Mouse (Mus musculus): ENCODE results near the gene Tfap2b. TPM values are rescaled to one million over a fixed set of nuclear protein-coding genes. Genes with fewer than 3 reads are reported as not detected.

Gene Tfap2b
- total and polyA plus RNA-seq, 3 experiments = not detected

DNA sequence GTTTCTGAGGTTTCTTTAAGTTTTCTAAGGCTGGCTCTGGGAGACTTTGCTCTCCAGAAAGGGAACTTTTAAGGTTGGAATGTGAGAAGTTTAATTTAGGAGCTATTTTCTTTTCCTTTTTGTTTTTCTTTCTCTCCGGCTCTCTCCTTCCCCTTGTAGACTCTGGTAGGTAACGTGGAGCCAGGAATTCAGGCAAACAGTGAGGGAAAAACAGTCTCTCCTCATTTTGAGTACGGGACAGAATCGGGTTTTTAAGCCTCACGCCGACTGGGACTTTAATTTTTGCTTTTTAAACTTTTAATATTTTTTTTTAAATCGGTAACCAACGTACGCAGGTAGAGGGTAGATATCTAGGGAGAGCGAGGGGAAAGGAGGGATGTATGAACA is 638 bp downstream of the Tfap2b start:
- H3K4me1 ChIP-seq (ENCODE audit: control insufficient read depth in 1 of 2, insufficient read depth in 2 of 2) = no peaks in the 10 kb centered on the region
- H3K27me3 ChIP-seq (replicated peaks) = no peaks in the 10 kb centered on the region
- DNase-seq (ENCODE audit: extremely low read depth) = no peak
- no peak overlapping the region for H3K4me2 ChIP-seq (ENCODE audit: insufficient read depth, low read depth, poor library complexity, severe bottlenecking)
- H3K4me3 ChIP-seq (replicated peaks in 1 of 3; ENCODE audit: low read depth in 2 of 3, low read length in 2 of 3, poor library complexity in 1 of 3) = no peak overlapping the region
- no peak overlapping the region for H3K9ac ChIP-seq (ENCODE audit: insufficient read depth, low read depth)
- no peak overlapping the region for H3K27ac ChIP-seq (ENCODE audit: insufficient read depth, low read depth)
- TF ChIP-seq ETS1 (conservative IDR thresholded peaks at IDR 0.05; ENCODE audit: low read depth, low read length) = no peak
- no peak for TF ChIP-seq CHD1 (IDR thresholded peaks at IDR 0.05; ENCODE audit: low read depth, low read length)
- TF ChIP-seq MAX (IDR thresholded peaks at IDR 0.05; ENCODE audit: low read length) = no peak
- no peak for TF ChIP-seq PAX5 (IDR thresholded peaks at IDR 0.05; ENCODE audit: low read length)
- no peak for TF ChIP-seq KAT2A (IDR thresholded peaks at IDR 0.05; ENCODE audit: insufficient replicate concordance, low read length)
- TF ChIP-seq USF1 (IDR thresholded peaks at IDR 0.05; ENCODE audit: low read depth, low read length) = no peak
- TF ChIP-seq RCOR1 (conservative IDR thresholded peaks at IDR 0.05; ENCODE audit: low read depth, low read length) = no peak
- in situ Hi-C loops (cut with MboI; ENCODE audit: low pct_ligation_motif_present, low pct_unique_long_range_greater_than_20kb, low sequenced_read_pairs) (no loop called here), dilution Hi-C loops (cut with MboI; ENCODE audit: extremely low pct_ligation_motif_present, extremely low pct_unique_long_range_greater_than_20kb, low sequenced_read_pairs) (no loop called here)
- no peaks in the 10 kb centered on the region for H3K79me2 ChIP-seq (replicated peaks; ENCODE audit: control insufficient read depth, extremely low read depth, insufficient read depth, poor library complexity, severe bottlenecking)
- H3K9me3 ChIP-seq (replicated peaks; ENCODE audit: low read length) = peaks cover 43% of the 10 kb centered on the region
- no peaks in the 10 kb centered on the region for H3K36me3 ChIP-seq (replicated peaks in 1 of 2; ENCODE audit: control insufficient read depth in 1 of 2, insufficient read depth in 1 of 2, low read length in 1 of 2)

DNA sequence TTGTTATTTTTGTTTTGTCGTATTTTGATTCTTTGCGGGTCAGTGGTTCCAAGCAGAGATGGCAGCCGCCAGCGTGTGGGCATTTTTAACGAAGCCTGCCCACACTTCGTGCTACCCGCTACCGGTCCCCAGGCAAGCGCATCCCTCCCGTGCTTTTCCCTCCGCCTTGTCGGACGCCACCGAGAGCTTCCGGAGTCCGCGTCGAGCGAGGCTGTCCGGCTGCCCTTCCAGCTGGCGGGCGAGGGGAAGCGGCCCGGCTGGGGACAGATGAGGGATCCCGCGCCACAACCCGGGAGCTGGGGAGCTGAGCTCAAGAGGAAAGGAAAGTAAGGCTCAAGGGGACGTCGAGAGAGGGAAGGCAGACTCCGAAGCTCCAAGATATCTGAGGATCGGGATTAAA is 1.1 kb downstream of the Tfap2b start:
- in situ Hi-C loops (cut with MboI; ENCODE audit: low pct_ligation_motif_present, low pct_unique_long_range_greater_than_20kb, low sequenced_read_pairs) (no loop called here), dilution Hi-C loops (cut with MboI; ENCODE audit: extremely low pct_ligation_motif_present, extremely low pct_unique_long_range_greater_than_20kb, low sequenced_read_pairs) (no loop called here)
- DNase-seq (ENCODE audit: extremely low read depth) = no peak
- Histone ChIP-seq H3K4me1 (ENCODE audit: control insufficient read depth in 1 of 2, insufficient read depth in 2 of 2) (no peaks in the 10 kb centered on the region), H3K27me3 (replicated peaks) (no peaks in the 10 kb centered on the region), H3K36me3 (replicated peaks in 1 of 2; ENCODE audit: control insufficient read depth in 1 of 2, insufficient read depth in 1 of 2, low read length in 1 of 2) (no peaks in the 10 kb centered on the region), H3K27ac (ENCODE audit: insufficient read depth, low read depth) (no peak overlapping the region), H3K9ac (ENCODE audit: insufficient read depth, low read depth) (no peak overlapping the region), H3K4me3 (replicated peaks in 1 of 3; ENCODE audit: low read depth in 2 of 3, low read length in 2 of 3, poor library complexity in 1 of 3) (no peak overlapping the region), H3K4me2 (ENCODE audit: insufficient read depth, low read depth, poor library complexity, severe bottlenecking) (no peak overlapping the region), H3K9me3 (replicated peaks; ENCODE audit: low read length) (peaks cover 47% of the 10 kb centered on the region), H3K79me2 (replicated peaks; ENCODE audit: control insufficient read depth, extremely low read depth, insufficient read depth, poor library complexity, severe bottlenecking) (no peaks in the 10 kb centered on the region)
- TF ChIP-seq ZNF384 (IDR thresholded peaks at IDR 0.05; ENCODE audit: low read depth, low read length) = no peak

DNA sequence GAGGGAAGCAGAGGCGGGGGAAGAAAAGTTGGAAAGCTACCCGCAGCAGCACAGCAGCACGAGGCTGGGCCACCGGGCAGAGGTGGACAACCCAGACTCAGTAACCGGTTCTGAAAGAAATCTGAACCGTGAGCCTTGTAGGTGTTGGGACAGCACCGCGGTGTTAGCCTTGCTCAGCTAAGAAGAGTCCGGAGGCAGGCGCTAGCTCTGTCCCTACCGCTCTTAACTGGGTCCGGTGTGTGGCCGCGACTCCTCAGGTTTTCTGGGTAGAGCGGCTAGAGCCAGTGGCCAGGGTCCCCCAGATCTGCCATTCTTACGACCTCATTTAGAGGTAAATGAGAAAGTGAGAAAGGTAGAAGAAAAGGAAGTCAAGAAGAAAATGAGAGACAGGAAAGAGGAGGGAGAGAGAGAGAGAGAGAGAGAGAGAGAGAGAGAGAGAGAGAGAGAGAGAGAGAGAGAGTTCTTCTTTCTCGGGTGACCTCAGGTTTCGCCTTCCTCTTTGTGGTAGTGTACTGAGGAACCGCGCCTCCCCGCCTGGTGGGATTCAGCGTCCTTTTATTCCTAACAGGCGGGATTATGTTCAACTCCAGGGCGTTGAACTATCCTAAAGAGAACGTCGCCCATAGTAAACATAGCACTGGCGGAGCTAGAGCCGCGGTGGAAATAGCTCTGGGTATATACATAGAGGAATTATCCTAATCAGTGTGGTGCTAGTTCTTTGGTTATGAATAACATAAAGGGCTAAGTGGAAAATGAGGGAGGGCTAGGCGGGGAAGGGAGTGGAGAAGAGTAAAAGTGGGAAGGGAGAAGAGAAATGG is 1.7 kb downstream of the Tfap2b start:
- TF ChIP-seq CHD1 (IDR thresholded peaks at IDR 0.05; ENCODE audit: low read depth, low read length) (no peak), TCF12 (IDR thresholded peaks at IDR 0.05; ENCODE audit: low read depth, low read length) (no peak), IRF4 (IDR thresholded peaks at IDR 0.05; ENCODE audit: low read depth, low read length) (no peak), RCOR1 (conservative IDR thresholded peaks at IDR 0.05; ENCODE audit: low read depth, low read length) (no peak), E2F4 (IDR thresholded peaks at IDR 0.05; ENCODE audit: insufficient replicate concordance, low read depth, low read length) (no peak)
- dilution Hi-C loops (cut with MboI; ENCODE audit: extremely low pct_ligation_motif_present, extremely low pct_unique_long_range_greater_than_20kb, low sequenced_read_pairs) = no loop called here
- peaks cover 51% of the 10 kb centered on the region for H3K9me3 ChIP-seq (replicated peaks; ENCODE audit: low read length)
- no peaks in the 10 kb centered on the region for H3K4me1 ChIP-seq (ENCODE audit: control insufficient read depth in 1 of 2, insufficient read depth in 2 of 2)
- no peak overlapping the region for H3K9ac ChIP-seq (ENCODE audit: insufficient read depth, low read depth)
- no peak for DNase-seq (ENCODE audit: extremely low read depth)
- in situ Hi-C loops (cut with MboI; ENCODE audit: low pct_ligation_motif_present, low pct_unique_long_range_greater_than_20kb, low sequenced_read_pairs) = no loop called here
- H3K27ac ChIP-seq (ENCODE audit: insufficient read depth, low read depth) = no peak overlapping the region
- no peak overlapping the region for H3K4me3 ChIP-seq (replicated peaks in 1 of 3; ENCODE audit: low read depth in 2 of 3, low read length in 2 of 3, poor library complexity in 1 of 3)
- no peak overlapping the region for H3K4me2 ChIP-seq (ENCODE audit: insufficient read depth, low read depth, poor library complexity, severe bottlenecking)
- H3K36me3 ChIP-seq (replicated peaks in 1 of 2; ENCODE audit: control insufficient read depth in 1 of 2, insufficient read depth in 1 of 2, low read length in 1 of 2) = no peaks in the 10 kb centered on the region
- no peaks in the 10 kb centered on the region for H3K79me2 ChIP-seq (replicated peaks; ENCODE audit: control insufficient read depth, extremely low read depth, insufficient read depth, poor library complexity, severe bottlenecking)
- no peaks in the 10 kb centered on the region for H3K27me3 ChIP-seq (replicated peaks)

Data from CH12.LX (cell line).